Mouse (Mus musculus): ENCODE measurements around the gene Lipc.

DNA sequence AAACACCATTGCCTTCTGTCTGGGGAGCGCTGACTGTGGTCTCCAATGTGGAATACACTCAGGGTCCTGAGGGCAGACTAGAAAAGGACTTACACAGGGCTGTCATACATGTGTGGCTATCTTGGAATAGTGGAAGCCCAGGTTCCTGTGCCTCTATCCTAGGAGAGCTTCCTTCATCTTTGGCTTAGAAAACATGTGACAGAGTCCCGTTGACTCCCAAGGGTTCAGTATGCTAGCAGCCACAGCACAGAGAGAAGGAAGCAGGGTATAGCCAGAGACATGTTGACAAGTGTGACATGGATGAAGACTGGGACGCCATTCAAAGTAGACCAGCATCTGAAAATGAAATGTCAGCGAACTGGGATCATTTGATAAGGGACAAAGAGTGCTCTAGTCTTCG, 8.3 kb upstream of the Lipc start:
- TF ChIP-seq EP300 (IDR thresholded peaks at IDR 0.05; ENCODE audit: insufficient read depth, low read depth, low read length): no peak
- TF ChIP-seq CTCF (IDR thresholded peaks at IDR 0.05): no peak
- no peak for TF ChIP-seq POLR2A (IDR thresholded peaks at IDR 0.05; ENCODE audit: insufficient read depth, low read depth, low read length)
